Mouse (Mus musculus) gastrocnemius, postnatal 14 days (tissue): ENCODE data around the gene Cstf2. TPM values are rescaled to one million over a fixed set of nuclear protein-coding genes. Genes with fewer than 3 reads are reported as not detected.
A peak's percentile ranks its signal among the peaks of the same experiment; 100 is the strongest.

Experiments used
- DNase-seq: peaks from one replicate; pipeline ENCODE4 v3.0.0; 2021; ENCODE audit warnings: mixed read lengths
- intact Hi-C: fragments of 180-260 bp; cut with DNase I; formaldehyde crosslinking; loops from one replicate; pipeline ENCODE4 v1.15.1; 2025; ENCODE audit warnings: low total_unique reads
- long read RNA-seq, 2 experiments: library from polyadenylated mRNA; stranded (forward); transcript quantifications; one replicate each; pipeline ENCODE4 v2.0.0; 2021
- microRNA-seq, 2 experiments: library from miRNA; unstranded; fragments of <30 nt; microRNA quantifications; one replicate each; pipeline ENCODE4 v1.2.0; 2021
- total RNA-seq, 2 experiments: library from RNA; stranded (reverse); gene quantifications; 2 replicates each; pipeline ENCODE4 v1.2.3; 2021

Gene Cstf2
- 10 to 100 TPM; 11.3 to 12.6 TPM for total RNA-seq
- long read RNA-seq, experiment 1, full-length matches to known transcripts = 9 of 17 reads
- long read RNA-seq, experiment 1, partial matches to known transcripts = 5 of 17 reads
- long read RNA-seq, experiment 1, other reads (novel, unspliced or antisense) = 3 of 17 reads
- long read RNA-seq, experiment 2, full-length matches to known transcripts = 15 of 17 reads
- long read RNA-seq, experiment 2, partial matches to known transcripts = 2 of 17 reads
- long read RNA-seq, experiment 2, other reads (novel, unspliced or antisense) = 0 of 17 reads

GRCm38 (mm10) chrX:134058987-134059712, at the start of gene Cstf2:
Gene Cstf2, plus strand, starts transcription at chrX:134059187.
- peak; percentile 93 for DNase-seq
- intact Hi-C loops = no loop called here

GRCm38 (mm10) chrX:134019005-134019404, 40.0 kb upstream of the Cstf2 start:
- DNase-seq = peak; percentile 45
- intact Hi-C loops = loop anchor here (5.0 kb wide), 1 partner anchor 72 kb away; no protein-coding TSS in a partner anchor

- intact Hi-C loops = no loop called here
- no peak for DNase-seq
These were observed 38.3 kb upstream of the Cstf2 start for GRCm38 (mm10) chrX:134020664-134021063.

GRCm38 (mm10) chrX:134048994-134049393, 10.0 kb upstream of the Cstf2 start:
- DNase-seq = no peak
- intact Hi-C loops = no loop called here

- DNase-seq = no peak
- intact Hi-C loops = no loop called here
These were observed 2.1 kb upstream of the Cstf2 start for GRCm38 (mm10) chrX:134056897-134057296.

- no peak for DNase-seq
- intact Hi-C loops = no loop called here
These were observed 729 bp upstream of the Cstf2 start for GRCm38 (mm10) chrX:134058040-134058875.

- intact Hi-C loops = no loop called here
- no peak for DNase-seq
These were observed 777 bp downstream of the Cstf2 start for GRCm38 (mm10) chrX:134059764-134060163.

GRCm38 (mm10) chrX:134085453-134085852, 26.5 kb downstream of the Cstf2 start:
- intact Hi-C loops = no loop called here
- DNase-seq = no peak

GRCm38 (mm10) chrX:134102641-134103040, 43.7 kb downstream of the Cstf2 start:
- intact Hi-C loops = no loop called here

GRCm38 (mm10) chrX:134111767-134112166, 52.8 kb downstream of the Cstf2 start:
- no peak for DNase-seq
- intact Hi-C loops = no loop called here

More at GRCm38 (mm10) chrX:134102641-134103040, 43.7 kb downstream of the Cstf2 start:
- no peak for DNase-seq

- intact Hi-C loops = no loop called here
- no peak for DNase-seq
These were observed 57.4 kb downstream of the Cstf2 start for GRCm38 (mm10) chrX:134116417-134116816.

GRCm38 (mm10) chrX:134128549-134128948, 69.6 kb downstream of the Cstf2 start:
- intact Hi-C loops = no loop called here
- DNase-seq = no peak

- DNase-seq = no peak
- intact Hi-C loops = loop anchor here (10.0 kb wide), 1 partner anchor 183 kb away; no protein-coding TSS in a partner anchor
These were observed 73.3 kb downstream of the Cstf2 start for GRCm38 (mm10) chrX:134132295-134132694.

GRCm38 (mm10) chrX:134133821-134134220, 74.8 kb downstream of the Cstf2 start:
- intact Hi-C loops = loop anchor here (10.0 kb wide), 1 partner anchor 181 kb away; no protein-coding TSS in a partner anchor
- DNase-seq = no peak

Small RNAs within 50 kb of the gene (microRNA-seq; reads per million reads assigned to microRNA genes)
- gene Mir3112 = 0 to 0.50 reads per million in 2 experiments

Other genes with a start within 250 kb of the Cstf2 start
- 10 to 100 TPM; 87.2 to 89.3 TPM for gene Tnmd, start 208.2 kb upstream of the Cstf2 start, total RNA-seq
- gene Tspan6, start 160.8 kb upstream of the Cstf2 start, total RNA-seq = 10 to 100 TPM; 12.3 to 13.0 TPM
- gene Srpx2, start 150.8 kb upstream of the Cstf2 start, total RNA-seq = 1 to 10 TPM; 8.4 to 8.7 TPM
- gene Sytl4, start 77.4 kb upstream of the Cstf2 start, total RNA-seq = 1 to 10 TPM in 1 of 2 experiments, under 1 TPM in 1; 0.95 to 1.1 TPM
- under 1 TPM; 0.38 to 0.74 TPM for gene Xkrx, start 102.9 kb downstream of the Cstf2 start, total RNA-seq
- not detected for gene Arl13a, start 128.3 kb downstream of the Cstf2 start, total RNA-seq
- gene Nox1, start 162.8 kb downstream of the Cstf2 start, total RNA-seq = under 1 TPM in 1 of 2 experiments, not detected in 1; 0.25 TPM
- gene Trmt2b, start 217.8 kb downstream of the Cstf2 start, total RNA-seq = 10 to 100 TPM in 1 of 2 experiments, 1 to 10 TPM in 1; 8.7 to 13.2 TPM
- gene Tmem35a, start 236.0 kb downstream of the Cstf2 start, total RNA-seq = under 1 TPM; 0.80 to 0.84 TPM
- 1 to 10 TPM; 1.4 to 1.5 TPM for gene Cenpi, start 248.9 kb downstream of the Cstf2 start, total RNA-seq